Mouse (Mus musculus) kidney, postnatal 0 days (tissue): ENCODE measurements around the gene Cnga2. TPM values are rescaled to one million over a fixed set of nuclear protein-coding genes. Genes with fewer than 3 reads are reported as not detected.
A peak's percentile ranks its signal among the peaks of the same experiment; 100 is the strongest.
"Not testable (repeated sequence)": the region's sequence is repeated elsewhere in the genome, so short reads cannot be mapped to it uniquely, and the experiment has no call there.

Experiments
- ATAC-seq: fragments of 200-750 bp; cut with Nextera tagmentation; replicated peaks from 2 replicates; pipeline ENCODE4 v1.8.0; 2017; ENCODE audit warnings: low read depth, moderate number of reproducible peaks, moderate TSS enrichment, moderate library complexity; ENCODE audit not compliant: low FRiP score
- DNase-seq: peaks from one replicate; pipeline ENCODE4 v3.0.0-alpha.2; 2016; ENCODE audit warnings: low spot score
- H3K27ac ChIP-seq: fragments of 300-500 bp; sonication (generic); 2 replicates; pipeline ENCODE4 v1.5.1; 2014; ENCODE audit warnings: mild to moderate bottlenecking
- H3K27me3 ChIP-seq: fragments of 300-500 bp; sonication (generic); 2 replicates; pipeline ENCODE4 v1.6.1; 2014; ENCODE audit warnings: low read length, mixed read lengths; ENCODE audit not compliant: insufficient read depth
- H3K36me3 ChIP-seq: fragments of 300-500 bp; sonication (generic); 2 replicates; pipeline ENCODE4 v1.6.1; 2014; ENCODE audit warnings: low read length, mixed read lengths; ENCODE audit not compliant: insufficient read depth
- H3K4me1 ChIP-seq: fragments of 300-500 bp; sonication (generic); replicated peaks from 2 replicates; pipeline ENCODE4 v1.6.1; 2014; ENCODE audit warnings: antibody characterized with exemption, low read length, mixed read lengths; ENCODE audit not compliant: insufficient read depth
- H3K4me2 ChIP-seq: fragments of 300-500 bp; sonication (generic); 2 replicates; pipeline ENCODE4 v1.6.1; 2014; ENCODE audit warnings: mild to moderate bottlenecking, low read length, moderate library complexity, mixed read lengths
- H3K4me3 ChIP-seq: fragments of 300-500 bp; sonication (generic); replicated peaks from 2 replicates; pipeline ENCODE4 v1.5.1; 2014; ENCODE audit warnings: low read depth, low read length
- H3K9ac ChIP-seq: fragments of 300-500 bp; sonication (generic); 2 replicates; pipeline ENCODE4 v1.6.1; 2014; ENCODE audit warnings: low read depth, low read length
- H3K9me3 ChIP-seq: fragments of 300-500 bp; sonication (generic); replicated peaks from 2 replicates; pipeline ENCODE4 v1.6.1; 2016; ENCODE audit warnings: low read length, inconsistent platforms, mixed read lengths
- CTCF ChIP-seq: IDR thresholded peaks from 2 replicates; pipeline ENCODE4 v1.5.1; 2016; ENCODE audit warnings: antibody characterized with exemption, low read depth, mild to moderate bottlenecking, moderate library complexity
- WGBS: fragments of 180-500 bp; shearing (Covaris S2); extraction: QIAGEN DNeasy Blood & Tissue Kit; methylation state at CpG from one replicate; pipeline ENCODE4 v1.1.7; 2014; 5-methylcytosine and 5-hydroxymethylcytosine counted together
- polyA plus RNA-seq: library from polyadenylated mRNA; unstranded; fragments of >200 nt; fragmentation: Nextera tagmentation; extraction: Ambion mirVana; gene quantifications from 2 replicates; pipeline ENCODE4 v1.2.1, GENCODE M21; 2015

Gene Cnga2
- polyA plus RNA-seq, 1 experiment from 2014 or later: not detected

GRCm38 (mm10) chrX:71968816-71969215 lies 22.8 kb upstream of the Cnga2 start:
- 80% methylated on average over 6 of the region's 6 CpGs for WGBS

DNA sequence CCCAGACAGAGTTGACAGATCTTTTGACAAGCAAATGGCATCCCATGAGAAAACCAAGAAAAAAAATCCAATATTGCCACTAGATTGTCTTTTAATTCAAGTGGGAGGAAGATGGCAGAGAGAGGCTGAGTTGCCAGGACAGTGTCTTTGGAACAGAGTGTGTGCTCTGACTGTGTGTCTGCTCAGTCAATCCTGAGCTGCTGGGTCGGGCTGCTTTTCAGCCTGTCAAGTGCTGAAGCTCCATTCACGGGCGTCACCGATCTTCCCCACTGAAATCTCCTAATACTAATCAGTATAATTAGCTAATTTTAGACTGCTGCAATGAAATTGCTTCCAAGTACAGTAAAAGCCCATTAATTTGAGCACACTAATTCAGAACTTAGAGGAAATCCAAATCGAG lies 20.3 kb upstream of the Cnga2 start:
- H3K4me1 ChIP-seq: no peaks in the 10 kb centered on the region
- no peaks in the 10 kb centered on the region for H3K27me3 ChIP-seq
- H3K27ac ChIP-seq: no peak overlapping the region
- no peaks in the 10 kb centered on the region for H3K9me3 ChIP-seq
- no peaks in the 10 kb centered on the region for H3K36me3 ChIP-seq
- no peak overlapping the region for H3K4me3 ChIP-seq
- no peak overlapping the region for H3K4me2 ChIP-seq
- 77% methylated on average over 5 of the region's 5 CpGs for WGBS
- no peak for DNase-seq
- no peak for TF ChIP-seq CTCF
- no peak overlapping the region for H3K9ac ChIP-seq
- no peak for ATAC-seq

More at GRCm38 (mm10) chrX:71968816-71969215, 22.8 kb upstream of the Cnga2 start:
- no peak overlapping the region for H3K4me2 ChIP-seq
- H3K27ac ChIP-seq: no peak overlapping the region
- H3K4me3 ChIP-seq: no peak overlapping the region
- H3K9ac ChIP-seq: no peak overlapping the region
- H3K4me1 ChIP-seq: no peaks in the 10 kb centered on the region
- no peaks in the 10 kb centered on the region for H3K27me3 ChIP-seq
- TF ChIP-seq CTCF: no peak
- ATAC-seq (no peak), DNase-seq (no peak)
- H3K9me3 ChIP-seq: no peaks in the 10 kb centered on the region
- H3K36me3 ChIP-seq: no peaks in the 10 kb centered on the region

DNA sequence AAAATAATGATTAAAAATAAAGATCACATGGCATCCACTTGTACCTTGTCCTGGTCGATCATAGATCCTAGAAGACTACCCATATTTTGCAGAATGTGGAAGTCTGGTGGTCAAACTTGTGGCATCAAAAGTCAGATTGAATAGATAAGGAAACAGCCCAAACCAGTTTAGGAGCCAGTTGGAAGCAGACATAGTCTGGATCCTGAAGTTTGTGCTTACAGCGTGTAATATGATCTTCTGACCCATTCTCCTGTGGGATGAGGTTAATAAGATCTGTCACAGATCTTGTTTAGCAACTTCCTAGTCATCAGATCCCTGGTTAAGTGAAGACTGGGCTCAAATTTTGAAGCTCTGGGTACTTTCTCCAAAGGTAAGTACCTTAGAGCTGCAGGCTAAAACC lies 19.0 kb upstream of the Cnga2 start, which contains the start of gene Fate1:
TSS of gene Fate1 (plus strand) at position 301 of the 400 bp plus-strand sequence.
- H3K27me3 ChIP-seq: no peaks in the 10 kb centered on the region
- no peak within 1 kb of the TSS for H3K9ac ChIP-seq
- TF ChIP-seq CTCF: no peak
- H3K4me3 ChIP-seq: no peak within 1 kb of the TSS
- DNase-seq (no peak), ATAC-seq (no peak)
- H3K4me1 ChIP-seq: no peaks in the 10 kb centered on the region
- no peak within 1 kb of the TSS for H3K27ac ChIP-seq
- H3K36me3 ChIP-seq: no peaks in the 10 kb centered on the region
- 61% methylated on average over 2 of the region's 2 CpGs for WGBS
- H3K4me2 ChIP-seq: no peak within 1 kb of the TSS
- H3K9me3 ChIP-seq: no peaks in the 10 kb centered on the region

DNA sequence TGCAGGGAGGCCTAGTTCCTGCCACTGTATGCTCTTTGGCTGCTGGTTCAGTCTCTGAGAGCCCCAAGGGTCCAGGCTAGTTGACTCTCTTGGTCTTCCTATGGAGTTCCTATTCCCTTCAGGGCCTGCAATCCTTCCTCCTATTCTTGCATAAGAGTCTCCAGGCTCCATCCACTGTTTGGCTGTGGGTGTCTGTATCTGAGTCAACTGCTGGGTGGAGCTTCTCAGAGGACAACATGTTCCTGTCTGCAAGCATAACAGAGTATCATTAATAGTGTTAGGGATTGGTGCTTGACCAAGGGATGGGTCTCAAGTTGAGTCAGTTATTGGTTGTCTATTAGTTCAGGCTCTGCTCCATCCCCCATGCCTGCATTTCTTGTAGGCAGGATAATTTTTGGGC lies 14.0 kb upstream of the Cnga2 start:
- H3K4me3 ChIP-seq, H3K27me3 ChIP-seq, H3K4me1 ChIP-seq, ATAC-seq, H3K9ac ChIP-seq, H3K4me2 ChIP-seq, H3K36me3 ChIP-seq, H3K27ac ChIP-seq, H3K9me3 ChIP-seq, DNase-seq: not testable (repeated sequence)

- TF ChIP-seq CTCF: no peak
- DNase-seq (peak; percentile 1), ATAC-seq (no peak)
- no peak overlapping the region for H3K4me2 ChIP-seq
- H3K4me1 ChIP-seq: no peaks in the 10 kb centered on the region
- no peaks in the 10 kb centered on the region for H3K27me3 ChIP-seq
- no peaks in the 10 kb centered on the region for H3K36me3 ChIP-seq
- H3K27ac ChIP-seq: no peak overlapping the region
- no peak overlapping the region for H3K4me3 ChIP-seq
- no peaks in the 10 kb centered on the region for H3K9me3 ChIP-seq
- no peak overlapping the region for H3K9ac ChIP-seq
- WGBS: 66% methylated on average over 3 of the region's 3 CpGs
Measured at GRCm38 (mm10) chrX:71980443-71980842, 11.2 kb upstream of the Cnga2 start.

DNA sequence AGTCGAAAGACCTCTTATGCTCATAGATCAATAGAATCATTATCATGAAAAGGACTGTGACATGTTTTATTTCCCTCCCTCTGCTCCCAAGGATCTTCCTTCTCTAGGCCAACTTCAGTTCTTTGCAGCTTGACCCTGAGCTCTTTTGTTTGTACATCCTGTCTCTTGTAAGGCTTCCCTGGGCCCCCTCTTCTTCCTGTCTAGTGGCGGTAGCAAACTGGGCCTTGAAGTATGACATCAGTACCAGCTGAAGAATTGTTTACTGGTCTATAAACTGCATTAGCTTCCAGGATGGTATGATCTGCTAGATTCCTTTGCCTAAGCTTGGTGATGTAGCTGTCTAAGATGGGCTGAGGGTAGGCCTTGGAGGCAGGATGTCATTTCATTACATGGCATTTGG lies 10.3 kb upstream of the Cnga2 start:
- no peak for TF ChIP-seq CTCF
- ATAC-seq (no peak), DNase-seq (peak; percentile 8)
- Histone ChIP-seq H3K36me3 (no peaks in the 10 kb centered on the region), H3K27me3 (no peaks in the 10 kb centered on the region), H3K9ac (no peak overlapping the region), H3K4me1 (no peaks in the 10 kb centered on the region), H3K9me3 (no peaks in the 10 kb centered on the region), H3K4me3 (no peak overlapping the region), H3K27ac (no peak overlapping the region), H3K4me2 (no peak overlapping the region)
- 80% methylated on average over 2 of the region's 2 CpGs for WGBS

- Histone ChIP-seq H3K27me3 (no peaks in the 10 kb centered on the region), H3K4me1 (no peaks in the 10 kb centered on the region), H3K36me3 (no peaks in the 10 kb centered on the region), H3K4me3 (no peak overlapping the region), H3K9me3 (no peaks in the 10 kb centered on the region), H3K27ac (no peak overlapping the region), H3K4me2 (no peak overlapping the region), H3K9ac (no peak overlapping the region)
- 48% methylated on average over 2 of the region's 2 CpGs for WGBS
- no peak for DNase-seq
- no peak for TF ChIP-seq CTCF
- no peak for ATAC-seq
Measured at GRCm38 (mm10) chrX:71983205-71983604, 8.4 kb upstream of the Cnga2 start.
